Mouse (Mus musculus): ENCODE data around the gene Rps15. TPM values are rescaled to one million over a fixed set of nuclear protein-coding genes. Genes with fewer than 3 reads are reported as not detected.

Rps15 gene
- total RNA-seq, 1 experiment from 2014 or later, result 3,325 TPM

- no peak for ATAC-seq (replicated peaks; ENCODE audit: low read depth, poor library complexity, severe bottlenecking)
These were observed 32.2 kb upstream of the Rps15 start for GRCm38 (mm10) chr10:80259861-80260641.

- ATAC-seq (replicated peaks; ENCODE audit: low read depth, poor library complexity, severe bottlenecking), result peak; percentile 53
These were observed 31.3 kb upstream of the Rps15 start, which contains the start of the genes Gamt and Dazap1 for GRCm38 (mm10) chr10:80260642-80261584. Gene Gamt, minus strand, starts transcription at chr10:80261012. Gene Dazap1, plus strand, starts transcription at chr10:80261486.

- ATAC-seq (replicated peaks; ENCODE audit: low read depth, poor library complexity, severe bottlenecking), result peak; percentile 77
These were observed 30.7 kb upstream of the Rps15 start for GRCm38 (mm10) chr10:80261585-80261968.

GRCm38 (mm10) chr10:80262169-80262568, 30.1 kb upstream of the Rps15 start:
- no peak for ATAC-seq (replicated peaks; ENCODE audit: low read depth, poor library complexity, severe bottlenecking)

GRCm38 (mm10) chr10:80262776-80263365, 29.4 kb upstream of the Rps15 start:
- no peak for ATAC-seq (replicated peaks; ENCODE audit: low read depth, poor library complexity, severe bottlenecking)

- peak; percentile 48 for ATAC-seq (replicated peaks; ENCODE audit: low read depth, poor library complexity, severe bottlenecking)
These were observed 27.7 kb upstream of the Rps15 start for GRCm38 (mm10) chr10:80264341-80265148.

- ATAC-seq (replicated peaks; ENCODE audit: low read depth, poor library complexity, severe bottlenecking), result no peak
These were observed 27.1 kb upstream of the Rps15 start for GRCm38 (mm10) chr10:80265149-80265486.

GRCm38 (mm10) chr10:80270099-80270498, 22.2 kb upstream of the Rps15 start:
- ATAC-seq (replicated peaks; ENCODE audit: low read depth, poor library complexity, severe bottlenecking), result peak; percentile 42

- peak; percentile 34; the same call in 1 of the 2 replicates for ATAC-seq (replicated peaks; ENCODE audit: low read depth, poor library complexity, severe bottlenecking)
These were observed 21.5 kb upstream of the Rps15 start for GRCm38 (mm10) chr10:80270734-80271181.

- peak; percentile 46 for ATAC-seq (replicated peaks; ENCODE audit: low read depth, poor library complexity, severe bottlenecking)
These were observed 20.9 kb upstream of the Rps15 start for GRCm38 (mm10) chr10:80271186-80271843.

- ATAC-seq (replicated peaks; ENCODE audit: low read depth, poor library complexity, severe bottlenecking), result no peak
These were observed 20.2 kb upstream of the Rps15 start for GRCm38 (mm10) chr10:80271870-80272585.

GRCm38 (mm10) chr10:80273847-80274246, 18.4 kb upstream of the Rps15 start:
- no peak for ATAC-seq (replicated peaks; ENCODE audit: low read depth, poor library complexity, severe bottlenecking)

GRCm38 (mm10) chr10:80276238-80276637, 16.0 kb upstream of the Rps15 start:
- ATAC-seq (replicated peaks; ENCODE audit: low read depth, poor library complexity, severe bottlenecking), result no peak

- ATAC-seq (replicated peaks; ENCODE audit: low read depth, poor library complexity, severe bottlenecking), result no peak
These were observed 13.9 kb upstream of the Rps15 start for GRCm38 (mm10) chr10:80278390-80278789.

GRCm38 (mm10) chr10:80279273-80279672, 13.0 kb upstream of the Rps15 start:
- no peak for ATAC-seq (replicated peaks; ENCODE audit: low read depth, poor library complexity, severe bottlenecking)

GRCm38 (mm10) chr10:80281304-80281703, 10.9 kb upstream of the Rps15 start:
- ATAC-seq (replicated peaks; ENCODE audit: low read depth, poor library complexity, severe bottlenecking), result no peak

GRCm38 (mm10) chr10:80281921-80282371, 10.3 kb upstream of the Rps15 start:
- ATAC-seq (replicated peaks; ENCODE audit: low read depth, poor library complexity, severe bottlenecking), result peak; percentile 36
